Mouse (Mus musculus) thymus, adult 2 months (tissue): ENCODE data around the gene Sult5a1.

ENCODE experiments used
- CTCF ChIP-seq: fragments of 200-500 bp; IDR thresholded peaks from 2 replicates; pipeline ENCODE4 v1.5.1; 2012; ENCODE audit warnings: mild to moderate bottlenecking, control low read depth, low read length, moderate library complexity, borderline replicate concordance; ENCODE audit not compliant: control insufficient read depth, poor library complexity, insufficient read depth; ENCODE audit errors: extremely low read depth
- POLR2A ChIP-seq: fragments of 200-500 bp; IDR thresholded peaks from 2 replicates; pipeline ENCODE4 v1.6.1; 2012; ENCODE audit warnings: mild to moderate bottlenecking, low read length, control low read depth, moderate library complexity; ENCODE audit not compliant: control insufficient read depth, poor library complexity, insufficient read depth; ENCODE audit errors: extremely low read depth

GRCm38 (mm10) chr8:123155177-123155576 lies 2.9 kb downstream of the Sult5a1 start:
- TF ChIP-seq POLR2A (no peak), CTCF (no peak)
